Mouse (Mus musculus): ENCODE results near the gene Lsm12. TPM values are rescaled to one million over a fixed set of nuclear protein-coding genes. Genes with fewer than 3 reads are reported as not detected.
"Not testable (repeated sequence)": the region's sequence is repeated elsewhere in the genome, so short reads cannot be mapped to it uniquely, and the experiment has no call there.

Gene Lsm12
- polyA plus RNA-seq, 1 experiment from 2014 or later, result 76.5 TPM

GRCm38 (mm10) chr11:102165971-102166722 is 18.9 kb downstream of the Lsm12 start:
- H3K36me3 ChIP-seq (replicated peaks; ENCODE audit: control insufficient read depth, insufficient read depth, low read depth, low read length), result no peaks in the 10 kb centered on the region; the same call in none of the 2 replicates

GRCm38 (mm10) chr11:102159781-102160180 is 25.3 kb downstream of the Lsm12 start:
- 77% methylated on average over 5 of the region's 5 CpGs for WGBS
- no peak for ATAC-seq (replicated peaks; ENCODE audit: insufficient number of reproducible peaks, low FRiP score, low TSS enrichment, low read depth)

More at GRCm38 (mm10) chr11:102165971-102166722, 18.9 kb downstream of the Lsm12 start:
- Histone ChIP-seq H3K27me3 (ENCODE audit: control insufficient read depth, insufficient read depth, low read length) (no peaks in the 10 kb centered on the region), H3K9me3 (replicated peaks; ENCODE audit: control insufficient read depth, low read length) (no peaks in the 10 kb centered on the region), H3K4me3 (ENCODE audit: low read depth, low read length) (no peak overlapping the region), H3K4me2 (ENCODE audit: low read depth, low read length) (no peak overlapping the region), H3K27ac (replicated peaks; ENCODE audit: low read depth, low read length) (no peak overlapping the region), H3K4me1 (ENCODE audit: control insufficient read depth, insufficient read depth, low read length) (no peaks in the 10 kb centered on the region), H3K9ac (replicated peaks; ENCODE audit: low read length) (no peak overlapping the region)
- DNase-seq (ENCODE audit: low spot score) (no peak), ATAC-seq (replicated peaks; ENCODE audit: insufficient number of reproducible peaks, low FRiP score, low TSS enrichment, low read depth) (no peak)
- 70% methylated on average over 6 of the region's 6 CpGs for WGBS

GRCm38 (mm10) chr11:102158024-102158423 is 27.1 kb downstream of the Lsm12 start:
- not testable (repeated sequence) for DNase-seq (ENCODE audit: low spot score); H3K9me3 ChIP-seq (replicated peaks; ENCODE audit: control insufficient read depth, low read length); ATAC-seq (replicated peaks; ENCODE audit: insufficient number of reproducible peaks, low FRiP score, low TSS enrichment, low read depth); H3K4me2 ChIP-seq (ENCODE audit: low read depth, low read length); H3K36me3 ChIP-seq (replicated peaks; ENCODE audit: control insufficient read depth, insufficient read depth, low read depth, low read length); H3K9ac ChIP-seq (replicated peaks; ENCODE audit: low read length); H3K4me3 ChIP-seq (ENCODE audit: low read depth, low read length); H3K4me1 ChIP-seq (ENCODE audit: control insufficient read depth, insufficient read depth, low read length); H3K27ac ChIP-seq (replicated peaks; ENCODE audit: low read depth, low read length); H3K27me3 ChIP-seq (ENCODE audit: control insufficient read depth, insufficient read depth, low read length)
- WGBS, result 74% methylated on average over 2 of the region's 2 CpGs

More at GRCm38 (mm10) chr11:102159781-102160180, 25.3 kb downstream of the Lsm12 start:
- no peaks in the 10 kb centered on the region for H3K27me3 ChIP-seq (ENCODE audit: control insufficient read depth, insufficient read depth, low read length)
- H3K9ac ChIP-seq (replicated peaks; ENCODE audit: low read length), result no peak overlapping the region
- H3K4me2 ChIP-seq (ENCODE audit: low read depth, low read length), result no peak overlapping the region
- H3K4me1 ChIP-seq (ENCODE audit: control insufficient read depth, insufficient read depth, low read length), result no peaks in the 10 kb centered on the region
- no peak for DNase-seq (ENCODE audit: low spot score)
- H3K4me3 ChIP-seq (ENCODE audit: low read depth, low read length), result no peak overlapping the region
- H3K27ac ChIP-seq (replicated peaks; ENCODE audit: low read depth, low read length), result no peak overlapping the region
- H3K36me3 ChIP-seq (replicated peaks; ENCODE audit: control insufficient read depth, insufficient read depth, low read depth, low read length), result no peaks in the 10 kb centered on the region; the same call in none of the 2 replicates
- no peaks in the 10 kb centered on the region for H3K9me3 ChIP-seq (replicated peaks; ENCODE audit: control insufficient read depth, low read length)

- Histone ChIP-seq H3K27me3 (ENCODE audit: control insufficient read depth, insufficient read depth, low read length) (no peaks in the 10 kb centered on the region), H3K27ac (replicated peaks; ENCODE audit: low read depth, low read length) (no peak overlapping the region), H3K36me3 (replicated peaks; ENCODE audit: control insufficient read depth, insufficient read depth, low read depth, low read length) (no peaks in the 10 kb centered on the region; the same call in 1 of the 2 replicates), H3K4me2 (ENCODE audit: low read depth, low read length) (no peak overlapping the region), H3K9ac (replicated peaks; ENCODE audit: low read length) (no peak overlapping the region), H3K9me3 (replicated peaks; ENCODE audit: control insufficient read depth, low read length) (no peaks in the 10 kb centered on the region), H3K4me1 (ENCODE audit: control insufficient read depth, insufficient read depth, low read length) (no peaks in the 10 kb centered on the region), H3K4me3 (ENCODE audit: low read depth, low read length) (no peak overlapping the region)
- 13% methylated on average over 1 of the region's 1 CpGs for WGBS
- no peak for DNase-seq (ENCODE audit: low spot score)
- ATAC-seq (replicated peaks; ENCODE audit: insufficient number of reproducible peaks, low FRiP score, low TSS enrichment, low read depth), result no peak
Measured at GRCm38 (mm10) chr11:102156786-102157089, 28.4 kb downstream of the Lsm12 start.

- DNase-seq (ENCODE audit: low spot score) (peak; percentile 93), ATAC-seq (replicated peaks; ENCODE audit: insufficient number of reproducible peaks, low FRiP score, low TSS enrichment, low read depth) (peak; percentile 77)
- Histone ChIP-seq H3K9me3 (replicated peaks; ENCODE audit: control insufficient read depth, low read length) (no peaks in the 10 kb centered on the region), H3K4me3 (ENCODE audit: low read depth, low read length) (peak within 1 kb of the TSS; percentile 88), H3K4me2 (ENCODE audit: low read depth, low read length) (peak within 1 kb of the TSS; percentile 80), H3K27me3 (ENCODE audit: control insufficient read depth, insufficient read depth, low read length) (no peaks in the 10 kb centered on the region), H3K9ac (replicated peaks; ENCODE audit: low read length) (peak within 1 kb of the TSS; percentile 75), H3K27ac (replicated peaks; ENCODE audit: low read depth, low read length) (peak within 1 kb of the TSS; percentile 32; the same call in 1 of the 2 replicates), H3K36me3 (replicated peaks; ENCODE audit: control insufficient read depth, insufficient read depth, low read depth, low read length) (no peaks in the 10 kb centered on the region), H3K4me1 (ENCODE audit: control insufficient read depth, insufficient read depth, low read length) (no peaks in the 10 kb centered on the region)
- under 1% methylated on average over 37 of the region's 37 CpGs for WGBS
Measured at GRCm38 (mm10) chr11:102156039-102156785, 28.9 kb downstream of the Lsm12 start, which contains the start of gene Tmem101. Gene Tmem101 (minus strand): TSS chr11:102156404.

GRCm38 (mm10) chr11:102147213-102147989 is 37.7 kb downstream of the Lsm12 start:
- Histone ChIP-seq H3K4me2 (ENCODE audit: low read depth, low read length) (no peak overlapping the region), H3K4me3 (ENCODE audit: low read depth, low read length) (no peak overlapping the region), H3K27ac (replicated peaks; ENCODE audit: low read depth, low read length) (no peak overlapping the region), H3K4me1 (ENCODE audit: control insufficient read depth, insufficient read depth, low read length) (no peaks in the 10 kb centered on the region), H3K36me3 (replicated peaks; ENCODE audit: control insufficient read depth, insufficient read depth, low read depth, low read length) (no peaks in the 10 kb centered on the region), H3K27me3 (ENCODE audit: control insufficient read depth, insufficient read depth, low read length) (peaks cover 44% of the 10 kb centered on the region), H3K9me3 (replicated peaks; ENCODE audit: control insufficient read depth, low read length) (no peaks in the 10 kb centered on the region), H3K9ac (replicated peaks; ENCODE audit: low read length) (no peak overlapping the region)
- DNase-seq (ENCODE audit: low spot score), result no peak
- 12% methylated on average over 34 of the region's 34 CpGs for WGBS
- no peak for ATAC-seq (replicated peaks; ENCODE audit: insufficient number of reproducible peaks, low FRiP score, low TSS enrichment, low read depth)

- DNase-seq (ENCODE audit: low spot score) (no peak), ATAC-seq (replicated peaks; ENCODE audit: insufficient number of reproducible peaks, low FRiP score, low TSS enrichment, low read depth) (no peak; the same call in 1 of the 2 replicates)
- Histone ChIP-seq H3K4me2 (ENCODE audit: low read depth, low read length) (no peak overlapping the region), H3K9ac (replicated peaks; ENCODE audit: low read length) (no peak overlapping the region; the same call in 1 of the 2 replicates), H3K9me3 (replicated peaks; ENCODE audit: control insufficient read depth, low read length) (no peaks in the 10 kb centered on the region), H3K4me3 (ENCODE audit: low read depth, low read length) (no peak overlapping the region), H3K36me3 (replicated peaks; ENCODE audit: control insufficient read depth, insufficient read depth, low read depth, low read length) (no peaks in the 10 kb centered on the region), H3K27ac (replicated peaks; ENCODE audit: low read depth, low read length) (no peak overlapping the region), H3K27me3 (ENCODE audit: control insufficient read depth, insufficient read depth, low read length) (peaks cover 44% of the 10 kb centered on the region), H3K4me1 (ENCODE audit: control insufficient read depth, insufficient read depth, low read length) (no peaks in the 10 kb centered on the region)
- 14% methylated on average over 17 of the region's 17 CpGs for WGBS
Measured at GRCm38 (mm10) chr11:102146531-102146930, 38.6 kb downstream of the Lsm12 start.

All from embryonic facial prominence, embryonic 11.5 days (tissue).